Mouse (Mus musculus) kidney, postnatal 25 days (tissue): ENCODE results near the gene Tmem54.

Experiments used
- DNase-seq, 2 experiments: peaks; one replicate each; pipeline ENCODE4 v3.0.0; 2021; ENCODE audit warnings: mixed read lengths in 2 of 2

Gene Tmem54

DNA sequence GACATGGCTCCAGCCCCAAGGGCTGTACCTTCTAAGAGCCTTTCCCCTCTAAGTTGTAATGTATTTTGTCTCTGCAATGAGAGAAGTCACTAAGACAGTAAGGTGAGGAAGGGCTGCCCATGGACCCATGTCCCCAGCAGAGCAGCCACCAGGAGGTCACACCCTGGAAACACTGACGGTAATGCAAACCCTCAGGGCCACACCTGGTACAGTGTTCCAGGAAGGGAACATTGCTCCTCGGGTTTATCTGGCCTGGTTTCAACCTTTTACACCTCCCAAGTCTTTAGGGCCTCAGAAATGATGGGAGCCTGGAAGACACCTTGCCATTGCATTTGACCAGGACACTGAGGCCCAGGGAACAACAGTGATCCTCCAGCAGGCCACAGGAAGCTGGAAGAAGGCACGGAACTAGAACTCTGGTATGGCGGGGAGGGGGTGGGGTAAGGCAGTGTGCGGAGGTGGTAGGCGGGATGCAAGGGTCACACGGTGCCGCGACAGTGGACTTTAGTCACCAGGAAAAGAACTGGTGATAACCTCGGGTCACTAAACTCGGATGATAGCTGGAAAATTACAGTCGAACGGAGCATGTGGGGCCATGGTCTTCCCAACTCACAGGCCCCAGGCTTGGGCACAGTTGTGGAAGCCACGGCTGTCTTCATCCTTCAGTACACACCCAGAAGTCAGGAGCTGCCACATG is 3.1 kb upstream of the Tmem54 start:
- no peak for DNase-seq

DNA sequence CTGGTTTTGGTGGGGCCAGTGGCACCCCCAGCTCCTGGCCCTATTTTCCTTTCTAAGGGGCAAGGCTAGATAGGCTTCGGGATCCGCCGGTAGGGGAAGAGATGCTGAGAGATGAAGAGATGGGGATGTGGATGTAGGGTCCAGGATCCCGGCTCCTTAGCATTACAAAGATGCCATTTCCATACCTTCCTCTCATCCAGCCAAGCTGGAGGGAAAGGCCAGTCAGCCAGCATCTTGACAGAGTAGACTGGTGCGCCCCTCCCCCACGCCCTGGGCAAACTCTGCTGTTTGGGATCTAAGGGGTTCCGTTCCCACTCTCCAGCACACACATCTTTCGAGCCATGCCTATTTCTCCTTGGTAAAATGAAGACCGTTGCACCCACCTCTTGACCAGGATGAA is 725 bp downstream of the Tmem54 start:
- DNase-seq, result no peak

DNA sequence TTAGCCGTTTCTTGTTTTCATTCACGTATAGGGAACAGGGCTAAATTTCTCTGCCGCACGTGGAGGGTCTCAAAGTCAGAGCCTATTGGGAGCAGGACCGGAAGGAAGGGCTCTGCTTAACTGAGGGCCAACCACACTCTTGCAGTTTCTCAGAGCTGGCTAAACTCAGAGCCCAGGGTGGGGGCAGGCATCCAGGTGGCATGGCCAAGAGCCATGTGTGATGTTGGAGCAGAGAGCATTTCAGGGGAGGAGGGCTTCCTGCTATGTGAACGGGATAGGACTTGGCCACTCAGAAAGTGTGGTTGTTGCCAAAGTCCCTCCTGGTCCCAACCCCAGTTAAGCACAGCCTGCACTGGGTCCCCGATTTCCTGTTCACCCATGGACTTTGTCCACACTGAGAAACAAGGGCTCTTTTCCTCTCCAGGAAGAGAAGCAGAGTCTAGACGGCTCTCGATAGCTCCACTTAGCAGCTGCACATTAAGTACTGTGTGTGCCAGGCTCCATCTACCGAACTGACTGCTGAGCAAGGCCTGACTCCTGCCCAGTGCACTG is 2.1 kb downstream of the Tmem54 start:
- no peak for DNase-seq

DNA sequence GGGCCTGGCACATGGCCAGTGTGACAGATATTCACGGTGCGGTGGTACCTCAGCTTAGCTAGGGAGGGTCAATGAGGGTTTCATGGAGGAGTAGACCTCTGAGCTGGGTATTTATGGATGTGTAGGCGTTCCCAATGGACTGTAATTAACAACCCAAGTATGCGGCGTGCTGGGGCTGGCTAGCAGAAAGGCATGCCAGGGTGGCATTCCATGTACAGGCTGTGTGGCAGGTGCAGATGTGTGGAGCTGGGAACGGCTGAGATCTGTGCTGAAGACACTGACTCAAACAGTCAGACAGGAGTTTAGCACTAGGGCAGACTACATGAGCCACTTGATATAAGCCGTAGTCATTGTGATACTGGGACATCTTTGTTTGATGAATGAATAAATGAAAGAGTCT is 3.3 kb downstream of the Tmem54 start:
- no peak for DNase-seq

DNA sequence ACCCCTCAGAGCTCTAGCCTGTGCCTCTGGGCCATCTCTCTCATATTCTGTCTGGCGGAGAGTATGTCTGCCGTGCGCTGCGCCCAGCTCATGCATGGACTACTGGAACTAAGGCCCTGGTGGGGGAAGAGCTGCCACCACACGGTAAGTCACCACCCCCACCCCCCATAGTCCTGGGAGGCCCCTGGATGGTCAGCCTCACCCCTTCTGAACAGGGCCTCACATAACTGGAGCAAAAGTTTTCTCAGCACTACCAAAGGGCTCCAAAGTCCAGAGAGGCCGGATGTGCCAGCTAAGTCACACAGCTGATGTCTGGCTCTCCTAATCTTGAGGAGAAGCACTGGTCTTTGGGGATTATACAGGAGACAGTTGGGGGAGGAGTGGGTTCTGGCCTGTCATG is 5.5 kb downstream of the Tmem54 start:
- no peak for DNase-seq

DNA sequence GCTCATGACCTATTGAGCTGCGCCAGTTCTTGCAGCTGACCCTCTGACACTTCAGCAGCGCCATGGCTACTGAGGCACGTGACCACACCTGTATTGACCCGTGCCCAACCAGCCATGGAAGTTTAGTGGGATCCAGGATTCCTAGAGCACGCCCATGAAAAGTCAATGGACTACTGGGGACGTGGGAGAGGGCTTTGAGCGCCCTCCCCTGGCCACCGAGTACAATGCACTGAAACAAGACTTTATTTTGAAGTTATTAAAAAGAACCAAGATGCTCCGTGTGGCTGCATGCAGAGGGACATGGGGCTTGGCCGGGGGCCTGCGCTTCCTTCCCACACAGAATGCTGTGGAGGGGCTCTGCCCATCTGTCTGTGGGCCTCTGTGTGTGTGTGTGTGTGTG is 6.0 kb downstream of the Tmem54 start:
- no peak for DNase-seq

DNA sequence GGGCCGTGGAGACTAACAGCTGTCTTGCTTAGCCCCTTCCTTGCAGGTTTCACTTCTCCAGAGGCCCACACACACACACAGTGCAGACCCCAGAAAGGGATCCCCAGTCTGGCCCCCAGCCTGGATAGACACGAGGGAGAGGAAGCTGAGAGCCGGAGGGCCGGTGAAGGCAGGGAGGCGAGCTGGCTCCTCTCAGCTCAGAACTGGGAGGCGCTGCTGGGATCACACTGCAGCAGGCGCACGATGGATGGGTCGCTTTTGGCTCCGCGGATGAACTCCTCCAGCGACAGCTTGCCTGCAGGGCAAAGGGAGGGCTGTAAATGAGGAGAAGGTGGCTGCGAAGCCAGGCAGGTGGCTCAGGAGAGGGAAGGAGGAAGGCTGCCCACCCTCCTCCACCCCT is 6.9 kb downstream of the Tmem54 start:
- no peak for DNase-seq

DNA sequence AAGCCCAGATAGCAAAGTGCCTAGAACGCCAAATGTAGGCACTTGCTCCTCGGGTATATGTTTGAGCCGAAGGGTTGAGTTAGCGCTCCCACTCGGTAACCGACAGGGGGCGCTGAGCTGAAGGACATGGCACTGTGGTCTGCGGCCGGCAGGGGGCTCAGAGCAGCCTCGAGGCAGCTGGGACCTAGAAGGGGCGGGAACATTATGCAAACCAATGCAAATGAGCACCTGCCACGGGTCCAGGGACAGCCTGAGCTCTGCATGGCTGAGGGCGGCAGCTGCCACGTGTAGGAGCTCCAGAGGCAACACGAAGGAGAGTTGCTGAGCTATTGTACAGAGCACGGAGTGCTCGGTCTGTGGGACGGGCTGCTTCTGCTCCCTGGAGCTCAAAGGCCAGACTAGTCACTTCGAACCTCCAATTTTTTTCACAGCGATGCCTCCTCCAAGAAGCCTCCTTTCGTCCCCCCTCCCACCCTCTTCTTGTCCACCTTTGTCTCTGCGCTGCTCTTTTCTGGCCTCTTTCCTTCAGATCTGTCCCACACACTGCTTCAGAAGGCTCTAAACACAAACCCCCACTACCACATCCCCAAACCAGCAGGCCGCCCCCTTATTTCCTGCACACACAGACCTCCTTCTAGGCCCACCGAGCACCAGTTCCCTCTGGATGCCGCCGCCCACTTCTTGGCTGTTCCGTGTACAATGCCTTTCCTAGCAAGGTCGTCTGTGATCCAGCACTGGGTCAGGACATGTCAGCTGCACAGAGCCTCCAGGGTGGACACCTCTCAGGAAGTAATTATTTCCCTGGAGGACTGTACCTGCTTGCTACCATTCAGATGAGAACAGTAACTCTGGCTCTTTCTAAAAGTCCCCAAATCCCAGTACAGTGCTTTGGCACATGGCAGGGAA is 8.0 kb downstream of the Tmem54 start:
- DNase-seq, result peak; percentile 61 to 75

DNA sequence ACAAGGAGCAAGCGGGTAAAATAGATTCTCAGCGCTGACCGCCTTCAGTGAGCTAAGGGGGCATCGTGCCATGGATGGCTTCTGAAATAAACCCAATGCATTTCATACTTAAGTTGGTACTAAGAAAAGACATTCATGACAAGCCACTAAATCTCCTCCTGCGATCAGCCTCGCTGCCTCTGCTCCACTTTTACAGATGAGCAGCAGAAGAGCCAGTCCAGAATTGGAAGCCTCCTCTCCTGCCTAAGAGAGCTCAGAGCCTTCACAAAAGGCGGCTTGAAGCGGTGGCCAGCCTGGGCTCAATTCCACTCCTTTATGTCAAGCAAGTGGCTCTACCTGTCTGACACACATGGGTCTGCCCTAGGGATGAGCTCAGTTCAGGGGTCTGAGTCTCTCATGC is 11.4 kb downstream of the Tmem54 start:
- no peak for DNase-seq

DNA sequence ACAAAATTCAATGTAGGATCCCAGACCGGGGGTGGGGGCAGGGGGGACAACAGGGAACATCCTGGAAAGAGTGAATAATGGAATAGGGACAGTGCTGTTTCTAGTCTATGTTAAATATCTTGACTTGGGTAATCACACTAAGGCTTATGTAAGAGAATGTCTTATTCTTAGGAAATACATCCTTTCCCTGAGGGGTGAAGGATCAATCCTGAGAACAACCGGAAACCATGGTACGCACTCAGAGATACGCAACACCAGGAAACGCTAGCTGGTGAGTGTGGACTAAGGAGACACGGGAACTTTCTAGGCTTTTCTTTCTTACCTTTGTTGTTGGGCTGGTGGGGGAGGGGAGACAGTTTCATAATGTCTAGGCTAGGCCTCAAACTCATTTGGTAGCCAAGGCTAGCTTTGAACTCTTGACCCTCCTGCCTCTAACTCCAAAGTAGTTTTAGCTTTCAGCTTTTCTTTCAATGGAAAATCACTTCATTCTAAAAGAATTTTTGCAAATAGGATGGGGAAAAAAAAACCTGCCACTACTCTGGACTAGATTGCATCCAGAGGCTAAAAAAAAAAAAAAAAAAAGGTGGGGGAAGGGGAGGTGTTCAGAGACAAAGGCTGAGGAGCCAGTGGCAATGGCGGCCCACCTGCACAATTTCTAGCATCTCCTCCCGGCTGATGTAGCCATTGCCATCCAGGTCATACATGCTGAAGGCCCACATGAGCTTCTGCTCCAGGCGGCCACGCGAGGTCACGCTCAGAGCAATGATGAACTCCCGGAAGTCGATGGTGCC is 12.6 kb downstream of the Tmem54 start:
- no peak for DNase-seq

DNA sequence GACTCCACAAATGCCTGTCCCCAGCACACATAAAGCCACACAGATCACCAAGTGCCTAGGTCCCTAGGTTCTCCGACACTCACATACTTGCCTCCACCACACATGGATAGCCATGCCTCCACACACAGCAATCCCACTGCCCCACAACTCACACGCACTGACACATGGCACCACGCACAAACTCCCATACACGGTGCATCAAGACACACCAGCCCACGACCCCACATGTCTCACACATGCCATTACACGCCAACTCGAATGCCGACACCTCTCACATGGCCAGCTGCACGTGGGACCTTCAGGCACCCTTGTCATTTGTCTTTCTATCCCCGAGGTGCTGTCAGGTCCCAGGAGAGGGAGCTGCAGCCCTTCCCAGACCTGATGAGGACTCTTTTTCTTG is 14.4 kb downstream of the Tmem54 start:
- no peak for DNase-seq

DNA sequence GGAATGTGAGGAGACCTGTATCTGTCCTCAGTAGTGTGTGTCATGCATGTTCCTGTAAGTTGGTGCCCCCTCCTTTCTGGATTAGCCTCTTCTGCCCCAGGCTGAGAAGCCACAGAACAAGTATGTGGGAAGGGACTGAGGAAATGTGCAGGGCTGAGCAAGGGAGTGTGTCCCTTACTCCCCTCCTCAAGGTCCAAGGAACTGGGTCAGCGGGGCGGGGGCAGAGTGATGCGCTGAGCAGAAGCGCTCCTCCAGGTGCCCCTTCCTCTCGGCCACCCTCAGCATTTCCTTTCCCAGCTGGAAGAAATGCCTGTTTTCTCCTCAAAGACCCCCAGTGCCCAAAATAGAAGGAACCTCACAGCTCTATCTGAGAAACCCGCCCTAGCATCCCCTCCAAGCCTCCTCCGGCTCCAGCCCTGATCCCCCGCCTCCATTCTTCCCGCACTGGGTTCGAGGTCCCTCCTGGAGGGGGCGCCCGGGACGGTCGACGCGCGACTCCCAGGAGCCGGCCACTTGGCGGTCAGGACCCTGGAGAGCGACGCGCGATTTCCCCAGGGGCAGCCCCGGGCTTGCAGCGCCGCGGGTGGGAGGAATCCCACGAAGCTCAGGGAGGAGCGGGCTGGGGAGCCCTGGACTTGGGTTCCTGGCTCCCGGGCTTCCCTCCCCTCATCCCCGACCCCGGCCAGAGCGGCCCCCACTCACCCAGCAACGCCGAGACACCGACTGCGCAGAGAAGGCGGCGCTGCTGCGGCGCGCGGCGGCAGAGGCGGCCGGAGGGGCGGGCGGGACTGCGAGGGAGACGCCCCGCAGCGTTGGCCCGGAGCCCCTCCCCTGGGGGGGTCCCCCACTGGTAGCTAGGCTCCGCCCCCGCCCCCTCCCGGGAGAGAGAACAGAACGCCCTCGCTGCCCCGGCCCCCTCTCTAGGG is 15.4 kb downstream of the Tmem54 start:
- peak; percentile 71 for DNase-seq

DNA sequence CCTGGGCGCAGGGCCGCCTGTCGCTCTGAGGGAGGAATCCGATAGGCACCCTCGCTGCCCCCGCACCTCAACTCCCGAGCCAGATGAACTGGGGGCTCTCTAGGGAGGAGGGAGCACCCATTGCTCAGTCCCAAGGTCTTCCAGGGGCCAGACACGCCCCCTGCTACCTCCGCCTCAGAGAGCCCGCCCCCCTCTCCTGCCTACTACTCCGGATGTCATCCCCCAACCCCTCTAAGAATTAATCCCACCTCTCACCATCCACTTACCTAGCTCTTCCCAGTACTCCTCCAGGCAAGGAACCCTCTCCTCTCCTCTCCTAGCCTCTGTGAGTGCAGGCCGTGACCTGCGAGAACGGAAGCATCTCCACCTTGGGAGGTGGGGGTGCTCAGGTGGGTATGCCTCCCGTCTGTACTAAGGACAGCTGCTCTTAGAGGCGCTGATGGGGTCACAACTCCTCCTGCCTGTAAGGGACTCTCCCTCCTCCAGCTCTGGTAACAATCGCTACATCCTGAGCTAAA is 16.3 kb downstream of the Tmem54 start, which contains the start of gene Hpca:
Gene Hpca, minus strand, starts transcription at position 468 of the 518 bp plus-strand sequence.
- no peak for DNase-seq

DNA sequence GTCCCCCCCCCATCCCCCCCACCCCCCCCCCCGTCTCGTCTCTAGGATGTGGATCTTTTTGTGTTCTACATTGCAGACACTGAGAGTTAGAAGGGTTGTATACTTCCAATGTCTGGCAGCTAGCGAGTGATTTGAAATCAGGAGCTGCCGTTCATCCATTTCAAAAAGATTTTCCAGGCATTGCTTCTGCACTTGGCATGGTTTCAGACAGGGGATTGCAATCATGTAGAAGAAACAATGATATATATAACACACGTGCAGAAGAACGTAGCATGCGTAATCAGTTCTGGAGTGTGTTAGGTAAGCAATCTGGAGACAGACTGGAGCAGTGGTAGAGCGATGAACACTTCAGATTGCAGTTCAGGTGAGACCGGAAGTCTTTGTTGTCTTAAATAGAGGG is 16.8 kb downstream of the Tmem54 start:
- no peak for DNase-seq

DNA sequence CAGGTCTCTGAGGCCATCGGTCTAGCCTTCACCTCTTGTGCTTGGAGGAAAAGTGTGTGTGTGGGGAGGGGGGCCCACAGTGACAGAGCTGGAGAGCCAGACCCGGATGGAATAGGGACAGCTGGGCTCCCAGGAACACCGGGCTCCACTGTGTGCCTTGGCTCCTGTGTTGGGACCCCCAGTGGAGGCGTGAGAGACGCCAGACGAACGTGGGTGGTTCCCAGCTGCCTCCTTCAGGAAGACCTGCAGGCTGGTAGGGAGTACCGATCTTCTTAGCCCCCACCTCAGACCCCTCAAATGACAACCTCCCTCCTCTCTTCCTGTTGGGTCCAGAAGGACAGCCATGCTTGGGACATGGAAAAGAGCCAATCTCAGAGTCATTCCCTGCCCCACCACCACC is 17.4 kb downstream of the Tmem54 start:
- DNase-seq, result no peak

DNA sequence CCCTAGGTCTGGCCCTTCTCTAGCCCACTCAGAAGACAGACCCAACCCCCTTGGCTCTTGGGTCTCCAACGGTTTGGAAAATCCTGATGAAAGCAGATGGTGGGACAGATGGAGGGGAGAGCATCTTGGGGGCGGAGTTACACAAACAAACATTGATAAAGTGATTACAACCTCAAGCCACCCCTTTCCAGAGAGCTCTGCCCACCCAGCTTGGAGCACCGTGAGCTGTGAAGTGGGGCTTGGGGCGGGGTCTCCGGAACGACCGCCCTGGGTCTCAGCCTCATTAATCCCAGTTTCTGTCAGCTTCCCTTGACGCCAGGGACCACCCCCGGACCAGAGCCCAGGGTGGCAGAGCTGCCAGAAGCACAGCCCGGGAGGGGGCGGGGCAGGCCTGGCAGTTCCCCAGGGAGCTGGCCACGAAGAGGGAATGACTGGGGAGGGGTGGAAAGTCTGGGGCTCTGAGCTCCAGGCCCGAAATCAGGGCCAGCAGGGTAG is 19.4 kb downstream of the Tmem54 start:
- no peak for DNase-seq

DNA sequence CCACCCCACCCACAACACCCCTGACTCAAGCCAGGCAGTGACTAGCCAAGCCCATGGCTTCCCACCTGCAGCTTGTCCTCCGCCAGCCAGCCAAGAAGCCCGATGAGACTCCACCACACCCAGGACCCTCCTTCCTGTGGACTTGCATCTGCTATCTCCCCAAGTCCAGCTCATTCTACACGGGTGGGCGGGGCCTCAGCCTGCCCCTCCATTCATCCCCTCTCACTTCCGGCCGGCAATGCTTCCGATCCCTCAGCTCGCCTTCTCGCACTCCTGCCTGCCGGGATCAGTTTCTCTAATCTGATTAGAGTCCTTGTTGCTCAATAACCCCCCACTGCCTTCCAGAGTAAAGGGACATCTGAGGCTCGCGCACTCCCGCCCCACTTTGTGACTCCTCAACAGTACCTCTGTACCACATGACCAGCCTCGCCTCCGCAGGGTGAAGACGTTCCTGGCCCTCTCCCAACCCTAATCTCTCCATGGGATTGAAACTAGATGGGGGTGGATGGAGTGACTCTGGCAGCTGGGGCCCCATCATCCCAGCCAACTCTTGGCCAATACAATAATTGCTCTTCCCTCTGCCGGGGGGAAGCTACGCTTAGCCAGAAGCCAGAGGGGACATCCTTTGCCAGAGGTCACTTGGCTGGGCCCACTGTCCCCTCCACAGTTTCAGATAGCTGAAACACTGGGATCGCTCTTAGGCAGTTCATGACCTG is 20.5 kb downstream of the Tmem54 start:
- DNase-seq, result peak; percentile 29 to 58

DNA sequence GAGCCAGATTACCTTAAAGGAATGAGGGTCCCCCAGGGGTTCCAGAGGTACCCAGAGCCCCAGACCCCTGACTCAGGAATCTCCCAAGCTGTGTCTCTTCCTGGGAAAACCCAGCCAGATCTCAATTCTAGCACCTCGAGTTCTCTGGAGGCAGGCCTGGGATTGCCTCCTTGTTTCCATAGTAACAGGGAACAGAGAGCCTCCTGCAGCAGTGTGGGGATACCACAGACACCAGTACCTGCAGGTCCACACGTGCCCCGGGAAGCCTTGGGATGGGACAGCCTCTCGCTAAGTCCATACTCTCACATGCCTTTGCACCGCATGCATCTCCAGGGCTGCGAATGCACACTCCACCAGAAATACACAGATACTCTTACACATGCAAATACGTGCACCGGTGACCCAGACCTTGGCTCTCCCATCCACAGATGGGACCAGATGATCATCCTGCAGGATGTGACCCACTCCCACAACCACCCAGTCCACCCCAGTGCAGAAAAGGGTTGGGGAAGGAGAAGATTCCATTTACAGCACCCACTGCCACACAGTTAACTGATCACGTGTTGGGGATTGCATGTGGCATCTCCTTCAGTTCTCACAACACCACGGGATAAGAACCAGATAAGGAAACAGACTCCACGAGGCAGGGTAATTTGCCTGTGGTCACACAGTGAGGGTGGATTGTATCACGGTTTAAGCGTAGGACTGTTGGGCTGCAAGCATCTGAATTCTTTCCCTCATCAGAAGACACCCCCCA is 23.4 kb downstream of the Tmem54 start:
- DNase-seq, result no peak

DNA sequence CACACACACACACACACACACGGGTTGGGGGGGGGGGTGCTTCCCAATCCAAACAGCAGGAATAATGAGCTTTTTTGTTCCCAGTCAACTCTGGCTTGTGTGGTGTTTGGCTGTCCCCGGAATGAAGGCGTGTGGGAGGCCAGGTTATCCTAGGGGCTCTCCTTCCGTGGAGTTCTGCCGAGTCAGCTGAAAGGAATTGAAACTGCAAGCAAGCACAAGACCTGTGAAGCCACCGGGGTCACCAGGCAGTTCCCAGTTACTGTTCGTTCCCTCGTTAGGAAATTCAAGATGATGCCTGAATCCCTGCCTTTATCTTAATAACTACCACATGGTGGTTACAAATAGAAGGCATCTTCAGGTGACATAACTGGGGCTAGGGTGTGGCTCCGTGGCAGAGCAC is 24.0 kb downstream of the Tmem54 start:
- no peak for DNase-seq

DNA sequence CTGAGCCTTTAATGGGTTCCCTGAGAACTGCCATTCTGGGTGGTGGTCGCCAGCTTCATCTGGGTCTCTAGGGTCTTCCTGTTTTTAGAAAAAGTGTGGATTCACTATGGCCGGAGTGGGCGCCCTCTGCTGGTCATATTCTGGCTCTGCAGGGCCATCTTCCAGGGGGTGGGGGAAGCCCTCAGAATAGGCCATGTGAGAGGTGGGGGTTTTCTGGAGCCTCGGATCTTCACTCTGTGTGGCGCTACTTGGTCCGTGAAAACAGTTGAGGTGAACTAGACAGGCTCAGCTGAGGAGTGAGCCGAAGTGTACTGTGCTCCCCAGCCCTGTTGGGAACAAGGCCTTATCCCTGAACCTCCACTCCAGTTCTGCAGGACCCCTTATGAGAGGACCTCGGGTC is 24.8 kb downstream of the Tmem54 start:
- DNase-seq, result peak in 1 of 2 experiments; percentile 40
